ENCODE assay signal across 23 mouse cellular contexts in the genomic region with DNA sequence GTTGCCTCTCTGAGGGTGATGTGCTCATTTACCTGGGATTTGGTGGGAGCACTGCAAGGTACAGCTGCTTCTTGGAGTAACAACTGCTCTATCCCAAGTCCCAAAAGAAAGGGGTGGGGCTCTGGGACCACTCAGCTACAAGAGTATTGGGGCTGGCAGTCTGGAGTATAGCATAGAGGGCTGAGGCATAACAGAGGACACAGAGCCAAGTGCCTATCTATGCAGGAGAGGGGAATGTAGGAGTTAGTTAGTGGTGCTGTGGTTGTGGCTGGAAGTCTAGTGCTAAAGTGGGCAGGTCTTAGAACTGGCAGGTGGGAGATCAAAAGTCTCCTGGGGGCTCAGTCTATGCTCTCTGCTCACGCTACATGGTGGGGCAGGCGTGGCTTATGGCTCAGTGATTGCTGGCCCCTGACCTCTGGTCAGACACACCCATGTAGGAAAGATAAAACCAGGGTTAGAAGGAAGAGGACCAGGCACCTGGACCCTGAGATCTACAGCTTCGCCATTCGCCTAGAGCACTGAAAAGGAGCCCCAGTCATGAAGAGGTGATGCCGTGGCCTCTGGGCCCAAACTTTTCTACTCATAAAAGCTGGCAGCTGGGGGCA. TPM values are rescaled to one million over a fixed set of nuclear protein-coding genes. Genes with fewer than 3 reads are reported as not detected.
"Had no signal": no experiment of that assay in that cellular context is flagged by ENCODE, and none has a peak within 500 bp of the region (broad histone marks: within the 10 kb centered on the region; RNA-seq: fewer than 3 reads in every experiment).

A gene (plus strand): TSS at position 472 of the 605 bp plus-strand sequence.

- DNase-seq: kidney, adult 2 months; kidney, postnatal 10 days; kidney, postnatal 36 days; left cerebral cortex, postnatal 4 days; liver, postnatal 0 days; lung, embryonic 14.5 days; midbrain, embryonic 14.5 days; right cerebral cortex, adult 18-20 months; right cerebral cortex, postnatal 14 days; right cerebral cortex, postnatal 4 days; spleen, adult 18-20 months; thymus, adult 2 months; thymus, postnatal 25 days had no signal

- H3K27ac ChIP-seq: hindbrain, postnatal 0 days; limb, embryonic 12.5 days; limb, embryonic 15.5 days; liver, embryonic 14.5 days; macrophage; midbrain, embryonic 10.5 days; neural tube, embryonic 13.5 days had no signal

- H3K4me1 ChIP-seq: midbrain, embryonic 10.5 days; neural tube, embryonic 13.5 days had no signal

- H3K9me3 ChIP-seq: limb, embryonic 12.5 days; limb, embryonic 15.5 days; midbrain, embryonic 10.5 days; neural tube, embryonic 13.5 days had no signal

- H3K4me2 ChIP-seq: limb, embryonic 12.5 days; limb, embryonic 15.5 days; liver, embryonic 11.5 days; lung, embryonic 14.5 days; neural tube, embryonic 13.5 days had no signal

- H3K36me3 ChIP-seq: limb, embryonic 12.5 days; midbrain, embryonic 10.5 days; neural tube, embryonic 13.5 days had no signal

- ATAC-seq: hindbrain, postnatal 0 days; inflammation-experienced regulatory T-cells, adult 6 months; liver, postnatal 0 days; lung, postnatal 0 days had no signal

- H3K4me3 ChIP-seq: limb, embryonic 12.5 days; limb, embryonic 15.5 days; midbrain, embryonic 10.5 days; neural tube, embryonic 13.5 days had no signal

- H3K9ac ChIP-seq: limb, embryonic 12.5 days; limb, embryonic 15.5 days; liver, embryonic 14.5 days; liver, postnatal 0 days; lung, embryonic 14.5 days; neural tube, embryonic 13.5 days had no signal

- H3K27me3 ChIP-seq: limb, embryonic 15.5 days; neural tube, embryonic 13.5 days had no signal

RNA-seq across cellular contexts. Expression of the gene that starts here (rescaled TPM):
- polyA plus RNA-seq: hindbrain, postnatal 0 days; inflammation-experienced regulatory T-cells, adult 6 months; limb, embryonic 12.5 days; limb, embryonic 15.5 days; liver, embryonic 11.5 days; liver, embryonic 14.5 days; liver, postnatal 0 days; lung, embryonic 14.5 days; lung, postnatal 0 days; macrophage; midbrain, embryonic 10.5 days; midbrain, embryonic 14.5 days; neural tube, embryonic 13.5 days had no signal
